Mouse (Mus musculus) left cerebral cortex, adult 18-20 months (tissue): ENCODE data around the gene Obox8. TPM values are rescaled to one million over a fixed set of nuclear protein-coding genes. Genes with fewer than 3 reads are reported as not detected.

Source experiments
- DNase-seq, 2 experiments: peaks; one replicate each; pipeline ENCODE4 v3.0.0; 2021 to 2022; ENCODE audit warnings: low spot score in 2 of 2, mixed read lengths in 1 of 2
- long read RNA-seq, 2 experiments: library from polyadenylated mRNA; stranded (forward); transcript quantifications; one replicate each; pipeline ENCODE4 v2.0.0; 2021
- total RNA-seq, 2 experiments: library from RNA; stranded (reverse); gene quantifications; 2 replicates each; pipeline ENCODE4 v1.2.3; 2021

Gene Obox8
- total RNA-seq = not detected
- long read RNA-seq, experiment 1 = 0 reads
- long read RNA-seq, experiment 2 = 0 reads

- DNase-seq = no peak
These were observed at the start of gene Obox8 for GRCm38 (mm10) chr7:14333457-14333856. Gene Obox8, minus strand, starts transcription at chr7:14333557.

GRCm38 (mm10) chr7:14317209-14317608, 16.1 kb downstream of the Obox8 start:
- peak in 1 of 2 experiments; percentile 5 for DNase-seq

GRCm38 (mm10) chr7:14308671-14309070, 24.7 kb downstream of the Obox8 start:
- no peak for DNase-seq

DNA sequence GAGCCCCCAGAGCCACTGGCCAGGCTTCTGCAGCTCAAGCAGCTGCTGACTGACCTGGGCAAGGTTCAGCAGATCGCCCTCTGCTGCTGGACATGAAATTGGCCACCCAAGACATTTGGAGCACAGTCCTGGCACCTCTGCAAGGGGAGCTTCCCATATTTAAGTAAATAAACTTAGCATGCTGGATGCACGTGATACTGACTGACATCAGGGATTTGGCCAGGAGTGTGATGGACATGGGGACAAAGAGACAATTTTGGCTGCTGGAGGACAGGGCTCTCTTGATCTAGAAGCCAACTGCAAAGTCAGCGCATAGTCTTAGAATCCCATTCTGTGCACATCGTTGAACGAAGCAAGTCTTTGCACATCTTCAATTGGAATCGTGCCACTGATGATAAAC, 25.8 kb downstream of the Obox8 start:
- DNase-seq = no peak

Other genes starting within 250 kb of the Obox8 start
- not detected for gene Sult2a3, start 210.5 kb downstream of the Obox8 start, total RNA-seq
- not detected for gene Sult2a6, start 78.7 kb downstream of the Obox8 start, total RNA-seq
- not detected for gene Sult2a8, start 113.2 kb upstream of the Obox8 start, total RNA-seq
- not detected for gene Sult2a7, start 160.7 kb upstream of the Obox8 start, total RNA-seq
- gene Vmn1r90, start 229.9 kb upstream of the Obox8 start, total RNA-seq = under 1 TPM; 0.05 to 0.19 TPM